Mouse (Mus musculus) 416B (cell line): ENCODE measurements around the gene Taar7f.
"Not testable (repeated sequence)": the region's sequence is repeated elsewhere in the genome, so short reads cannot be mapped to it uniquely, and the experiment has no call there.

Experiments
- DNase-seq: peaks from one replicate; pipeline ENCODE4 v3.0.0; 2011; ENCODE audit warnings: low read depth

The Taar7f gene

DNA sequence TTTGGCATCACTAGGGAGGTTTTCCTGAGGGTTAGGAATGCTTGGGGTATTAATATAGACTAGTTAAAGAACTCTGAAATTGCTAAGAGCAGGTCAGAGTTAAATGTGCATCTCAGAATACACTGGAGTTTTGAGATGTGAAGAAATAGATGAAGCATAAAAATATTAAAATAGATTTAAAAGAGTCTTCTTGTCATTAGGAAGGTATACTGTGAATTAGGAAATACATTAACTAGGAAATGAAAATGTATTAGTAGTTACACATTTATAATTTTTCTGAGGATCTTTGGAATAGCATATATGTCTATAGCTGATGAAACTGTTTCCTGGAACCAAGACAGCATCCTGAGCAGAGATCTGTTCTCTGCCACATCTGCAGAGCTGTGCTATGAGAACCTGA lies at the start of gene Taar7f:
Gene Taar7f (plus strand): TSS at position 301 of the 400 bp plus-strand sequence.
- no peak for DNase-seq

DNA sequence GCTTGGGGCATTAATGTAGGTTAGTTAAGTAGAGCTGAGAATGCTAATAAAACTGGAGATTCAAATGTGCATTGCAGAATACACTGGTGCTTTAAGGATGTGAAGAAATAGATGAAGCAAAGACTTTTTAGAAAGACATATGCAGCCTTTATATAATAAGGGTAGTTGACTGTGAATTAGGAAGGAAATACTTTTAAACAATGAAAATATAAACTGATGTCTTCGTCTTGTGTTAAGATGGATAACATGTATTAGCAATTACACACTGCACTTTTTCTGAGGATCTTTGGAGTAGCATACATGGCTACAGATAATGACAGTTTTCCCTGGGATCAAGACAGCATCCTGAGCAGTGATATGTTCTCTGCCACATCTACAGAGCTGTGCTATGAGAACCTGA lies 49.7 kb upstream of the Taar7f start, which contains the start of gene Taar7b:
Gene Taar7b (plus strand): TSS at position 301 of the 400 bp plus-strand sequence.
- DNase-seq = no peak

DNA sequence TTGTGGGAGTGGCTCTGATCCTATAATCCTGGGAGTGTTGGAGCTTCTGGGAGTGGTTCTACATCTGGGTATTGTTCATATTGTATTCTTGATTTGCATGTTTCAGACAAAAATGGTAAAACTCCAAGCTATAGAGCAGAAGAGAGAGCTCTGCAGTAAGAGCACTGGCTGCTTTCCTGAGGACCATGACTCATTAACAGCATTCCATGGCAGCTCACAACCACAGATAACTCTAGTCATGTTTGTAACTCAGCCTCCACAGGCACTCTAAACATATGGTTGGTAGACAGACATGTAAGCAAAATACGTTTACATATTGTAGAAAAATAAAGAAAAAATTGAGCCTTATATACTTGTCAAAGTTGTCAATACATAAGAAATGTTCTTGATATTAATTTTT lies 42.9 kb upstream of the Taar7f start:
- DNase-seq = no peak

- DNase-seq = no peak
Observed at GRCm38 (mm10) chr10:24007034-24007433, 42.3 kb upstream of the Taar7f start.

DNA sequence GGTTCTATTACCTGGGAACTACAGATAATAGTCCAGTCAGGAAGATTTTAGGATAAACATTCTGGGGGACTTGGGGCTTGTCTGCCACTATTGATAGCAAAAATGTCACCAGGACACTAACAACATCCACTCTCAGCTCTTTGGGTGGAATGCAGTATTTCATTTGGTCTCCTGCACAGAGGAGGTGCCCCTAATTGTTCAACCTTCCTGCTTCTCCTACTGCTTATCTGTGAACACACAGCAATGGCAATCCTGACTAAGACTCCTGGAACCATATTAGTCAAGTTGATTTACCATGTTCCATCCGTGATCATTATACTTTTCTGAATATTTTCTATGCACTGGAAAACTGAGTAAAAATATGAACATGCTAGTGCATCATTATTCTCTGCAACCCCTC lies 41.2 kb upstream of the Taar7f start:
- no peak for DNase-seq

DNA sequence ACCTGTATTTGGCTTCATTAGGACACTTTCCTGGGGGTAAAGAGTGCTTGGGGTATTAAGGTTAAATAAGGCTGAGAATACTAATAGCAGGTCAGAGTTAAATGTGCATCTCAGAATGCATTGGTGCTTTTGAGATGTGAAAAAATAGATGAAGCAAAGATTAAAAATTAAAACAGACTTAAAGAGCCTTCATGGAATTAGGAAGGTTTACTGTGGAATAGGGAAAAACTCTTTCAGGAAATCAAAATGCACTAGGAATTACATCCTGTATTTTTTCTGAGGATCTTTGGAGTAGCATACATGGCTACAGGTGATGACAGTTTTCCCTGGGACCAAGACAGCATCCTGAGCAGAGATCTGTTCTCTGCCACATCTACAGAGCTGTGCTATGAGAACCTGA lies 22.4 kb upstream of the Taar7f start, which contains the start of gene Taar7d:
Gene Taar7d (plus strand): TSS at position 301 of the 400 bp plus-strand sequence.
- DNase-seq = no peak

GRCm38 (mm10) chr10:24031347-24031746 lies 18.0 kb upstream of the Taar7f start:
- DNase-seq = no peak

GRCm38 (mm10) chr10:24037314-24037713 lies 12.0 kb upstream of the Taar7f start, which contains the start of gene Taar7e:
Gene Taar7e (plus strand): TSS chr10:24037614.
- DNase-seq = no peak

DNA sequence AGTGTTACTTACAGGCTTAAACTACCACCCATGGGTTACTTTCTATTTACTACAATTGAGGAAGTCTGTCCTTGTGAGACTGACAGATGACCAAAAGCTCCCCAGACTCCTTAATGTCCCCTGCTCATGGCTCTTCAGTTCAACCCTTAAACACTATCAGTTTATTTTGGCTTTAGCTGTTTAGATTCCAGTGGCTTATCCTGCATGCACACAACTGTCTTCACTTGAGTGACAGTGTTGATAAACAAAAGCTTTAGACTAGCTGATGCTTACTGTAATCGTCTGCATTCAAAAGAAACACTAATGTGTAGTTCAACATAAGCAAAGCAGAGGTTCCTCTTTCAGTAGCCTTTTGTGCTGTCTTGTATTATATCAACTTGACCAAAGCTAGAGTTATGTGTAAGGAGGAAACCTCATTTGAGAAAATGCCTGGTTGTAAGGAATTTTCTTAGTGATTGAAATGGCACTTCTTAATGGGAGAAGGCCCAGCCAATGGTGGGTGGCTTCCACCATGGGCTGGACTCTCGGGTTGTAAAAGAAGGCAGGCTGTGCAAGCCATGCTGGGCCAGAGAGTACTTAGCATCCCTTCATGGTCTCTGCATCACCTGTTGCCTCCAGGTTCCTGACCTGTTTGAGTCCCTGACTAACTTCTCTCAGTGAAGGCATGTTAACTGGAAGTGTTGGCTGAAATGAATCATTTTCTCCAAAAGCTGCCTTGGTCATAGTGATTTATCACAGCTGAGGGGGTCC lies 9.0 kb upstream of the Taar7f start:
- DNase-seq = no peak

- no peak for DNase-seq
Observed at GRCm38 (mm10) chr10:24052039-24052438, 2.7 kb downstream of the Taar7f start.

GRCm38 (mm10) chr10:24058986-24059385 lies 9.7 kb downstream of the Taar7f start:
- no peak for DNase-seq

- not testable (repeated sequence) for DNase-seq
Observed at GRCm38 (mm10) chr10:24074751-24075150, 25.4 kb downstream of the Taar7f start.

DNA sequence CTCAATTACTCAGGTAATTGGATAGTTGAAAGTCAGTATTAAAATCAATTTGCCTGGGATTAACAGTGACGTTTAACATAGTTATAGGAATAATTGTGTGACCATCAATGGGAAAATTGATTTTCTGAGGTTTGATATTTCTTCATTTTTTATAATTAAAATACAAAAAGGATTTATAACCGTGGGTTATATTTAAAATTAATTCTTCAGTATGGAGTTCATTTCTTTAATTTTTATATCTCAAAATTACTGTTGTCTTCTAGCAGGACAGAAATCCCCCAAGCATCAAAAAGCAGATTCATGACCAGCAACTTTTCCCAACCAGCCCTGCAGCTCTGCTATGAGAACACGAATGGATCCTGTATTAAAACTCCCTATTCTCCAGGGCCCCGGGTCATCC lies 26.9 kb downstream of the Taar7f start, which contains the start of gene Taar8a:
Gene Taar8a (plus strand): TSS at position 301 of the 400 bp plus-strand sequence.
- DNase-seq = not testable (repeated sequence)

GRCm38 (mm10) chr10:24080166-24080565 lies 30.9 kb downstream of the Taar7f start:
- peak; percentile 65 for DNase-seq

DNA sequence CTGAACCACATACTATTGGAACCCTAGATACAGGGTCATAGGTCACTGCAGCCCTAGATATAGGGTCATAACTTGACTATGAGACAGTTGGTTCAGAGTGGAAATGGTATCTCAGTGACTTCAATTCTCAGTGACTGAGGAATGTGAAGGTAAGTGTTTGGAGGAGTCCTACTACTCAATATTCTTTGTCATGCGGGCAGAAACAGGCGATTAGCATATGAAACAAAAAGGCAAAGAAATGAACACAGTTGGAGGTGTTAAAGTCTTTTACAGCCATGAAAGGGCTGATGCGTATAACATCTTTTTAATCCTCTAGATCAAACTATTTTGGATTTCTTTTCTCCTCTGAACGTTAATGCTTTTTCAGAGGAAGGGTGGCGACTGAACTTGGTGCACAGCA lies 36.6 kb downstream of the Taar7f start:
- DNase-seq = no peak

DNA sequence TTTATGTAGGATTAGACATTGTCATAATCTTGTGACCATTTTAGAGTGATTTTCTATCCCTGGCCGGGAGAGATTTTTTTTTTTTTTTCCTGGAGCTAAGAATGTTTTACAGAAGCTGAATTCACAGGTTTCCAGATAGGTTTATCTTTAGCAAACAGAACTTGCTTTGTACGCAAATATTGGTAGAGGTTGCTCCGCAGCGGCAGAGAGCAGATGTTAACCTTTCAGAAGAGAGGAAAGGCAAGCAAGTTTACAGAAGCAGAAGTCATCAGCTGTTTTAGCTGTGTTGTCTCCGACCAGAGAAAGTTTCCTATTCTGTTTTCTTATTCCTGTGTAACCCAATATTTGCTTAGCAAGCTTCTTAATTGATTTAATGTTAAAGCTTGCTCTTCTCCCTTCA lies 37.2 kb downstream of the Taar7f start:
- DNase-seq = no peak

DNA sequence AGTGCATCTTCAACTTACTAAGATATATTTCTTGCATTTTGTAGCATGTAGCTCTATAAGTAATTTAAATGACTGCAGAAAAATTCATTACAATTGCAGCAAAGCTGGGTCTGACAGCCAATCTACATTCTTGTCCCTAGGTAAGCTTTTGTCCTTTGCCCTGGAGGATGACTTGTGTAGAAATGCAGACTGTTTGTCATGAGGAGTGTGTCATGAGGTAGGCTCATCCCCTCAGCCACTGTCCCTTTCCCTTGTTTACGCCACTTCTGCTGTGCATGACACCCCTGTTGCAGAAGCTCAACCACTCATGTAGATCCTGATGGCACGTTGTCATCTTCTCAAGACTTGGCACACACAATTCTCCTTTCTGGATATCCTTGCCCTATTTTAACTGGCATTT lies 37.9 kb downstream of the Taar7f start:
- no peak for DNase-seq

DNA sequence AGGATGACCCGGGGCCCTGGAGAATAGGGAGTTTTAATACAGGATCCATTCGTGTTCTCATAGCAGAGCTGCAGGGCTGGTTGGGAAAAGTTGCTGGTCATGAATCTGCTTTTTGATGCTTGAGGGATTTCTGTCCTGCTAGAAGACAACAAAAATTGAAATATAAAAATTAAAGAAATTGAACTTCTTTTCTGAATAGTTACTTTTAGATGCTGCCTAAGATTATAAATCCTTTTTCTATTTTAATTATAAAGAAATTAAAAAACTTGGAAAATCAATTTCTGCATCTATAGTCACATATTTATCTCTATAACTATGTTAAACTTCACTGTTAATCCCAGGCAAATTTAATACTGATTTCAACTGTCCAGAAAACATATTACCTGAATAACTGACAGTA lies 42.9 kb downstream of the Taar7f start, which contains the start of gene Taar8b:
Gene Taar8b (minus strand): TSS at position 101 of the 400 bp plus-strand sequence.
- DNase-seq = no peak

- DNase-seq = not testable (repeated sequence)
Observed at GRCm38 (mm10) chr10:24097010-24097409, 47.7 kb downstream of the Taar7f start.
